10 mouse cellular contexts compared by ENCODE assay signal in genomic region chr11:100200104-100200820, GRCm38 (mm10). TPM values are rescaled to one million over a fixed set of nuclear protein-coding genes. Genes with fewer than 3 reads are reported as not detected.
DNase-seq lines count a peak whose midpoint lies in the region; ATAC-seq and TF ChIP-seq lines count a peak whose summit lies in the region.
"Had no signal": no experiment of that assay in that cellular context is flagged by ENCODE, and none has a peak within 500 bp of the region (broad histone marks: within the 10 kb centered on the region; RNA-seq: fewer than 3 reads in every experiment).

No protein-coding gene starts in this region.

- no peaks in the 10 kb centered on the region for H3K27me3 ChIP-seq in hindbrain, embryonic 11.5 days (ENCODE audit: control insufficient read depth, insufficient read depth, low read length)
- H3K27me3 ChIP-seq in hindbrain, embryonic 14.5 days (ENCODE audit: control insufficient read depth, insufficient read depth, low read length), result no peaks in the 10 kb centered on the region
- H3K27me3 ChIP-seq: lung, embryonic 15.5 days had no signal

- no peaks in the 10 kb centered on the region for H3K9me3 ChIP-seq in hindbrain, embryonic 11.5 days (ENCODE audit: control insufficient read depth, low read length)
- no peaks in the 10 kb centered on the region for H3K9me3 ChIP-seq in hindbrain, embryonic 14.5 days (ENCODE audit: control insufficient read depth, low read length)
- H3K9me3 ChIP-seq: lung, embryonic 15.5 days had no signal

- H3K4me1 ChIP-seq in hindbrain, embryonic 11.5 days (replicated peaks; ENCODE audit: control insufficient read depth, insufficient read depth, low read length), result no peaks in the 10 kb centered on the region
- H3K4me1 ChIP-seq in hindbrain, embryonic 14.5 days (replicated peaks; ENCODE audit: control insufficient read depth, insufficient read depth, low read length), result no peaks in the 10 kb centered on the region
- H3K4me1 ChIP-seq in lung, adult 2 months (ENCODE audit: control insufficient read depth, insufficient read depth, low read length), result no peaks in the 10 kb centered on the region
- H3K4me1 ChIP-seq: lung, embryonic 15.5 days had no signal

- H3K36me3 ChIP-seq in hindbrain, embryonic 11.5 days (ENCODE audit: control insufficient read depth, insufficient read depth, low read length), result no peaks in the 10 kb centered on the region
- no peaks in the 10 kb centered on the region for H3K36me3 ChIP-seq in hindbrain, embryonic 14.5 days (replicated peaks; ENCODE audit: control insufficient read depth, insufficient read depth)
- H3K36me3 ChIP-seq: lung, embryonic 15.5 days had no signal

- 46% methylated on average over 8 of the region's 8 CpGs for WGBS in hindbrain, embryonic 11.5 days
- WGBS in hindbrain, embryonic 14.5 days, result 47% methylated on average over 8 of the region's 8 CpGs
- 43% methylated on average over 8 of the region's 8 CpGs for WGBS in lung, adult 2 months

- TF ChIP-seq POLR2A in lung, adult 2 months (IDR thresholded peaks at IDR 0.05; ENCODE audit: borderline replicate concordance, extremely low read depth, low read depth, low read length), result no peak

- ATAC-seq in hindbrain, embryonic 11.5 days (ENCODE audit: low FRiP score), result no peak
- ATAC-seq in hindbrain, embryonic 14.5 days (ENCODE audit: low FRiP score), result no peak

- TF ChIP-seq CTCF in lung, adult 2 months (IDR thresholded peaks at IDR 0.05; ENCODE audit: insufficient read depth, low read length), result 0 out of 2 replicates have a peak, but pooled peaks have one; percentile 21

- no peak overlapping the region for H3K9ac ChIP-seq in hindbrain, embryonic 11.5 days (ENCODE audit: low read depth, low read length)
- no peak overlapping the region for H3K9ac ChIP-seq in hindbrain, embryonic 14.5 days
- H3K9ac ChIP-seq: lung, embryonic 15.5 days had no signal

- H3K27ac ChIP-seq in hindbrain, embryonic 11.5 days (ENCODE audit: low read depth, low read length), result no peak overlapping the region
- no peak overlapping the region for H3K27ac ChIP-seq in hindbrain, embryonic 14.5 days
- H3K27ac ChIP-seq: lung, embryonic 15.5 days had no signal

- H3K4me3 ChIP-seq in hindbrain, embryonic 11.5 days (ENCODE audit: low read depth, low read length), result no peak overlapping the region
- H3K4me3 ChIP-seq in hindbrain, embryonic 14.5 days (replicated peaks; ENCODE audit: low read length), result no peak overlapping the region
- H3K4me3 ChIP-seq in lung, adult 2 months (replicated peaks; ENCODE audit: extremely low read depth, low read depth, low read length), result no peak overlapping the region
- H3K4me3 ChIP-seq: lung, embryonic 15.5 days had no signal

- peak; percentile 19 for DNase-seq in hindbrain, embryonic 11.5 days (ENCODE audit: low spot score)
- no peak for DNase-seq in hindbrain, embryonic 14.5 days (ENCODE audit: low spot score)
- DNase-seq in 3T3-L1 (ENCODE audit: low read depth, low spot score) (peak; percentile 48), A20 (ENCODE audit: low read depth, low spot score) (peak; percentile 48)
- DNase-seq in embryo, embryonic 11 days, result peak; percentile 18
- DNase-seq in lung, adult 2 months, result peak; percentile 23
- DNase-seq in spleen, adult 18-20 months, result no peak
- no peak for DNase-seq in spleen, postnatal 4 days (ENCODE audit: low spot score in 2 of 2)

- no peak overlapping the region for H3K4me2 ChIP-seq in hindbrain, embryonic 11.5 days (replicated peaks; ENCODE audit: low read depth, low read length)
- no peak overlapping the region for H3K4me2 ChIP-seq in hindbrain, embryonic 14.5 days (replicated peaks)
- H3K4me2 ChIP-seq: lung, embryonic 15.5 days had no signal

RNA-seq across cellular contexts. Expression of gene Krt14, which starts 7.1 kb away (rescaled TPM):
- 2.4 and 3.9 TPM in 2 replicates for polyA plus RNA-seq in hindbrain, embryonic 11.5 days (2014; fragmentation: Nextera tagmentation; extraction: Ambion mirVana)
- polyA plus RNA-seq in hindbrain, embryonic 14.5 days (2014; fragmentation: Nextera tagmentation; extraction: Ambion mirVana), result 0.23 TPM in 1 of 2 replicates, not detected in the other
- 0.51 and 51.5 TPM in 2 replicates for polyA plus RNA-seq in lung, adult 2 months (2012; rRNA removed)

RNA-seq across cellular contexts. Expression of gene Krt9, which starts 7.2 kb away (rescaled TPM):
- not detected in 2 replicates for polyA plus RNA-seq in hindbrain, embryonic 11.5 days (2014; fragmentation: Nextera tagmentation; extraction: Ambion mirVana)
- polyA plus RNA-seq in hindbrain, embryonic 14.5 days (2014; fragmentation: Nextera tagmentation; extraction: Ambion mirVana), result not detected in 2 replicates
- not detected in 2 replicates for polyA plus RNA-seq in lung, adult 2 months (2012; rRNA removed)
- polyA plus RNA-seq: lung, embryonic 15.5 days; stomach, embryonic 16.5 days had no signal

RNA-seq across cellular contexts. Expression of gene Krt16, which starts 48.4 kb away (rescaled TPM):
- not detected in 2 replicates for polyA plus RNA-seq in hindbrain, embryonic 11.5 days (2014; fragmentation: Nextera tagmentation; extraction: Ambion mirVana)
- not detected in 2 replicates for polyA plus RNA-seq in hindbrain, embryonic 14.5 days (2014; fragmentation: Nextera tagmentation; extraction: Ambion mirVana)
- polyA plus RNA-seq in lung, adult 2 months (2012; rRNA removed), result 0.58 TPM in 1 of 2 replicates, not detected in the other
- polyA plus RNA-seq: lung, embryonic 15.5 days had no signal

RNA-seq across cellular contexts. Expression of gene Krt19, which starts 51.8 kb away (rescaled TPM):
- 4.8 and 5.1 TPM in 2 replicates for polyA plus RNA-seq in hindbrain, embryonic 11.5 days (2014; fragmentation: Nextera tagmentation; extraction: Ambion mirVana)
- polyA plus RNA-seq in hindbrain, embryonic 14.5 days (2014; fragmentation: Nextera tagmentation; extraction: Ambion mirVana), result 0.87 and 0.90 TPM in 2 replicates
- polyA plus RNA-seq in lung, adult 2 months (2012; rRNA removed), result 275 and 280 TPM in 2 replicates

Comparison
In these comparisons a context has a peak if more than half of its experiments do, and no peak if none do; other contexts are left out.
1. DNase-seq: peak in hindbrain, embryonic 11.5 days (single experiment), 3T3-L1 (single experiment), A20 (single experiment), embryo, embryonic 11 days (single experiment) and lung, adult 2 months (single experiment); none in hindbrain, embryonic 14.5 days (single experiment), spleen, adult 18-20 months (0 of 2) and spleen, postnatal 4 days (0 of 2).